9 mouse cellular contexts compared by ENCODE assay signal in the genomic region with DNA sequence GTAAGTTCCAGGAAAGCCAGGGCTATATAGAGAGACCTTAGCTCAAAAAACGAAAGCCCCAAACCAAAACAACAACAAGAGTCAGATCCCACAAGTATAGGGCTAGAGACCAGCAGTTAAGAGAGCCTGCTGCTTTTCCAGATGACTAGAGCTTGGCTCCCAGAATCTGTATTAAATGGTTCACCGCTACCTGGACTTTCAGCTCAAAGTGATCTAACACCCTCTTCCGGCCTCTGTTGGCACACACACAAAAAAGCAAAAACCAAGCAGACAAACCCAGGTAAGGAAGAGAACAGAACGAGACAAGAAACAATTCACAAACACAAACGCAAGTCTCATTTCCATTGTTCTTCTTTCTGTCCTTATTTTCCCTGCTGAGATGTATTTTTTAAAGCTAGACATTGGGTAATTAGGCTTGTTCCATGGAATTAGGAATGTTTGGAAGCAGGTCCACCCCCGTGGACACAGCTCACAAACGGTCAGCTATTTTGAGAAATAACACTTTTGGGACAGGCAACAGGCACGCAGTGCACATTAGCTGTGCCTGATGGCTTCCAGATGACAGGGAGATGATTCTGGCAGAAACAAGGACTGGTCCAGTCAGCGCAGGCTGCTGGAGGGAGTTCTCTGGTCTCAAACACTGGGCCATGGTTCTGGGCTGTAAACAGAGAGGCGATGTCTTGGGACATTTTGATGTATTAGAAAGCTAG. TPM values are rescaled to one million over a fixed set of nuclear protein-coding genes. Genes with fewer than 3 reads are reported as not detected.
DNase-seq lines count a peak whose midpoint lies in the region; ATAC-seq lines count a peak whose summit lies in the region.
"Had no signal": no experiment of that assay in that cellular context is flagged by ENCODE, and none has a peak within 500 bp of the region (broad histone marks: within the 10 kb centered on the region; RNA-seq: fewer than 3 reads in every experiment).

No protein-coding gene starts in this region.

- 45% methylated on average over 10 of the region's 10 CpGs for WGBS in heart, embryonic 15.5 days
- WGBS in neural tube, embryonic 11.5 days: 54% methylated on average over 10 of the region's 10 CpGs

- no peaks in the 10 kb centered on the region for H3K36me3 ChIP-seq in heart, embryonic 15.5 days
- no peaks in the 10 kb centered on the region for H3K36me3 ChIP-seq in neural tube, embryonic 11.5 days (ENCODE audit: control insufficient read depth, insufficient read depth, low read length)

- H3K4me1 ChIP-seq in heart, embryonic 15.5 days (replicated peaks): peaks cover 21% of the 10 kb centered on the region
- H3K4me1 ChIP-seq in neural tube, embryonic 11.5 days (ENCODE audit: control insufficient read depth, insufficient read depth, low read length): 0 out of 2 replicates have a peak, but pooled peaks cover 4% of the 10 kb centered on the region

- no peak overlapping the region for H3K4me2 ChIP-seq in heart, embryonic 15.5 days
- H3K4me2 ChIP-seq in neural tube, embryonic 11.5 days (ENCODE audit: low read depth): no peak overlapping the region

- peak; percentile 59; the same call in 1 of the 2 replicates for ATAC-seq in heart, embryonic 15.5 days (replicated peaks; ENCODE audit: insufficient number of reproducible peaks, insufficient read depth, low FRiP score, low read depth)
- no peak for ATAC-seq in neural tube, embryonic 11.5 days (ENCODE audit: insufficient read depth, low FRiP score, low TSS enrichment)

- no peaks in the 10 kb centered on the region for H3K27me3 ChIP-seq in heart, embryonic 15.5 days
- H3K27me3 ChIP-seq in neural tube, embryonic 11.5 days (ENCODE audit: control insufficient read depth, insufficient read depth, low read length): no peaks in the 10 kb centered on the region

- H3K4me3 ChIP-seq in heart, embryonic 15.5 days: no peak overlapping the region
- H3K4me3 ChIP-seq in neural tube, embryonic 11.5 days (ENCODE audit: low read depth, low read length): no peak overlapping the region

- H3K9ac ChIP-seq in heart, embryonic 15.5 days: no peak overlapping the region
- H3K9ac ChIP-seq in neural tube, embryonic 11.5 days (ENCODE audit: low read length): no peak overlapping the region

- H3K9me3 ChIP-seq in heart, embryonic 15.5 days (replicated peaks): no peaks in the 10 kb centered on the region
- no peaks in the 10 kb centered on the region for H3K9me3 ChIP-seq in neural tube, embryonic 11.5 days (ENCODE audit: control insufficient read depth, low read length)

- peak; percentile 20 for DNase-seq in adrenal gland, postnatal 14 days
- DNase-seq in adrenal gland, postnatal 36 days: no peak
- peak; percentile 51 to 64 for DNase-seq in kidney, postnatal 4 days
- DNase-seq in neural tube, embryonic 11.5 days (ENCODE audit: low spot score): no peak
- DNase-seq in left cerebral cortex, adult 8-10 months (ENCODE audit: low spot score in 2 of 2): no peak
- no peak for DNase-seq in ovary, postnatal 36 days (ENCODE audit: low spot score)
- DNase-seq in cerebellum, postnatal 25 days: no peak
- DNase-seq: right cerebral cortex, adult 18-20 months had no signal

- peak overlapping the region; percentile 31 for H3K27ac ChIP-seq in heart, embryonic 15.5 days
- H3K27ac ChIP-seq in neural tube, embryonic 11.5 days (ENCODE audit: low read depth, low read length): 0 out of 2 replicates have a peak overlapping the region, but pooled peaks have one; percentile 3

RNA-seq across cellular contexts. Expression of a gene that starts 33.9 kb away (rescaled TPM):
- 16.9 and 281 TPM in 2 replicates for total RNA-seq in adrenal gland, postnatal 14 days (2021)
- total RNA-seq in adrenal gland, postnatal 36 days (2021): under 1 TPM in 1 of 2 experiments, not detected in 1; 0.63 TPM
- 0.16 and 2.0 TPM in 2 replicates for polyA plus RNA-seq in heart, embryonic 15.5 days (2015; fragmentation: Nextera tagmentation; extraction: Ambion mirVana)
- polyA plus RNA-seq in neural tube, embryonic 11.5 days (2014; fragmentation: Nextera tagmentation; extraction: Ambion mirVana): 0.11 TPM in 1 of 2 replicates, not detected in the other
- under 1 TPM in 3 of 4 experiments, not detected in 1; 0.13 to 0.53 (median 0.16) TPM for total RNA-seq in left cerebral cortex, adult 8-10 months (2022)

Comparison
In these comparisons a context has a peak if more than half of its experiments do, and no peak if none do; other contexts are left out.
1. DNase-seq: peak in adrenal gland, postnatal 14 days (single experiment) and kidney, postnatal 4 days (2 of 2); none in adrenal gland, postnatal 36 days (0 of 2), neural tube, embryonic 11.5 days (single experiment), left cerebral cortex, adult 8-10 months (0 of 2), ovary, postnatal 36 days (single experiment) and cerebellum, postnatal 25 days (0 of 2).
2. RNA of a gene that starts 33.9 kb away (total RNA-seq): 16.9 to 281 TPM in adrenal gland, postnatal 14 days; 0.63 TPM in adrenal gland, postnatal 36 days and 0.13 to 0.53 TPM in left cerebral cortex, adult 8-10 months; every median in the first group is over 10 times any median in the second.